Mouse (Mus musculus) E14TG2a.4 (cell line): ENCODE data around the gene Uggt2.

Experiments
- CTCF ChIP-seq: conservative IDR thresholded peaks from 2 replicates; pipeline ENCODE4 v1.5.1; 2014; ENCODE audit warnings: low read length
- POU5F1 ChIP-seq: IDR thresholded peaks from 2 replicates; pipeline ENCODE4 v1.6.1; 2014; ENCODE audit warnings: low read length, borderline replicate concordance

DNA sequence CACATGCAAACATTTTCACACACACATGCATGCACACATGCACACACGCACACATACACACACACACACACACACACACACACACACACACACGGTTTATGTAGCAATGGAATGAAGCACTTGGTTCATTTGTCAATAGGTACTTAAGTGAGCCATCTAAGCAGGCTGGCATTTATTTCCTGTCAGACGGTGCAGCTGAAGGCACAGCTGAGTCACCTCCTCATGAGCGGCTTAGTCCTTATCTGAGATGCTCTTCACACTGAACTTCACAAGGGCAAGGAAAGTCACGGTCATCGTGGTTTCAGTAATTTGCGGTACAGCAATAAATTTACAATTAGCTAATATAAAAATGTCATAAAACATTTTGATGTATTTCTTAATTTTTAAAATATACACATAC lies 55.5 kb downstream of the Uggt2 start:
- TF ChIP-seq CTCF (no peak), POU5F1 (no peak)
